Mouse (Mus musculus) hindbrain, embryonic 10.5 days (tissue): ENCODE measurements around the gene Tdrd6. TPM values are rescaled to one million over a fixed set of nuclear protein-coding genes. Genes with fewer than 3 reads are reported as not detected.

ENCODE experiments used
- DNase-seq: peaks from one replicate; pipeline ENCODE4 v3.0.0-alpha.2; 2017; ENCODE audit warnings: low spot score
- H3K27ac ChIP-seq: fragments of 300-500 bp; sonication (generic); 2 replicates; pipeline ENCODE4 v1.5.1; 2016; ENCODE audit warnings: mild to moderate bottlenecking, moderate library complexity
- H3K27me3 ChIP-seq: fragments of 300-500 bp; sonication (generic); 2 replicates; pipeline ENCODE4 v1.6.1; 2016; ENCODE audit warnings: mild to moderate bottlenecking; ENCODE audit not compliant: poor library complexity, insufficient read depth, severe bottlenecking
- H3K36me3 ChIP-seq: fragments of 300-500 bp; sonication (generic); 2 replicates; pipeline ENCODE4 v1.6.1; 2016; ENCODE audit warnings: mild to moderate bottlenecking, moderate library complexity
- H3K4me1 ChIP-seq: fragments of 300-500 bp; sonication (generic); replicated peaks from 2 replicates; pipeline ENCODE4 v1.6.1; 2016; ENCODE audit warnings: mild to moderate bottlenecking
- H3K4me3 ChIP-seq: fragments of 300-500 bp; sonication (generic); 2 replicates; pipeline ENCODE4 v1.5.1; 2016; ENCODE audit warnings: mild to moderate bottlenecking, moderate library complexity
- H3K9me3 ChIP-seq: fragments of 300-500 bp; sonication (generic); 2 replicates; pipeline ENCODE4 v1.6.1; 2016; ENCODE audit warnings: mild to moderate bottlenecking, moderate library complexity
- WGBS: fragments of 180-500 bp; shearing (Covaris S2); methylation state at CpG from one replicate; pipeline ENCODE4 v1.1.7; 2016; 5-methylcytosine and 5-hydroxymethylcytosine counted together
- polyA plus RNA-seq: library from polyadenylated mRNA; unstranded; fragments of >200 nt; fragmentation: Nextera tagmentation; extraction: Ambion mirVana; gene quantifications from 2 replicates; pipeline ENCODE4 v1.2.1, GENCODE M21; 2016

Tdrd6 gene
- polyA plus RNA-seq, 1 experiment from 2014 or later, result 0.03 TPM

DNA sequence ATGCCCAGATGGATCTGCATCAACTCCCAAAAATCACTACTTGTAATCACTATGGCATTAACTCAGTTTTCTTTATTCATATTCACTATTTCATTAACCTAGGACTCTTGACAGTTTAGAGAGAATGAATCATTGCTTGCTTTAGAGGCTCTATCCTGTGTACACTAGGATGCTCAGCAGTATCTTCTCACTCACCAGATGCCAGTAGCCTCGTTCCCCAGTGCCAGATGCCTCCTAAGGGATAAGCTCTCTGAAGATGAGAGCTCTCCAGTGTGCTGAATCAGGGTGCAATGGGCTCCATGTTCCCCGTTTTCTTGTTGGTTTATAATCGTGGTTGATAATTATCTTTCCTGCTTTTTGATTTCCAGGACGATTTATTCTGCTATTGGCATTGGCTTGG lies 31.4 kb downstream of the Tdrd6 start:
- no peak overlapping the region for H3K27ac ChIP-seq
- DNase-seq, result no peak
- H3K9me3 ChIP-seq, result peaks cover 6% of the 10 kb centered on the region
- no peaks in the 10 kb centered on the region for H3K27me3 ChIP-seq
- H3K36me3 ChIP-seq, result no peaks in the 10 kb centered on the region
- H3K4me1 ChIP-seq, result no peaks in the 10 kb centered on the region
- WGBS, result 77% methylated on average over 4 of the region's 4 CpGs
- H3K4me3 ChIP-seq, result no peak overlapping the region

DNA sequence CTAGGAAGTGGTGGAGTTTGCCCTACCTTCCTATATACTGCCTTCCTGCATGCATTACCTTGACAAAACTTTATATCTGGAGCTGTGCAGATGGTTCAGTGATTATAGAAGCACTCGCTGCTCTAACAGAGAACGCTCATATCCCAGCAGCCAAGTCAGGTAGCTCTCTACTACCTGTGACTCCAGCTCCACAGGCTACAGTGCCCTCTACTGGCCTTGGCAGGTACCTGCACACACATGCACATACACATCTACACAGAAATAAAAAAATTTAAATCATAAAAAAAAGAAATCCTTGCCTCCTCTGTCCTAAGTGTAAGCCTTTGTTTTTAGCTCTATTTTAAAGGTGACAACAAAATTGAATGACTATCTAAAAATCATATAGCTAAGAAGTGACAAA lies 32.4 kb downstream of the Tdrd6 start:
- Histone ChIP-seq H3K9me3 (peaks cover 6% of the 10 kb centered on the region), H3K4me1 (no peaks in the 10 kb centered on the region), H3K4me3 (no peak overlapping the region), H3K36me3 (no peaks in the 10 kb centered on the region), H3K27me3 (no peaks in the 10 kb centered on the region), H3K27ac (no peak overlapping the region)
- DNase-seq, result no peak
- 99% methylated on average over 2 of the region's 2 CpGs for WGBS

DNA sequence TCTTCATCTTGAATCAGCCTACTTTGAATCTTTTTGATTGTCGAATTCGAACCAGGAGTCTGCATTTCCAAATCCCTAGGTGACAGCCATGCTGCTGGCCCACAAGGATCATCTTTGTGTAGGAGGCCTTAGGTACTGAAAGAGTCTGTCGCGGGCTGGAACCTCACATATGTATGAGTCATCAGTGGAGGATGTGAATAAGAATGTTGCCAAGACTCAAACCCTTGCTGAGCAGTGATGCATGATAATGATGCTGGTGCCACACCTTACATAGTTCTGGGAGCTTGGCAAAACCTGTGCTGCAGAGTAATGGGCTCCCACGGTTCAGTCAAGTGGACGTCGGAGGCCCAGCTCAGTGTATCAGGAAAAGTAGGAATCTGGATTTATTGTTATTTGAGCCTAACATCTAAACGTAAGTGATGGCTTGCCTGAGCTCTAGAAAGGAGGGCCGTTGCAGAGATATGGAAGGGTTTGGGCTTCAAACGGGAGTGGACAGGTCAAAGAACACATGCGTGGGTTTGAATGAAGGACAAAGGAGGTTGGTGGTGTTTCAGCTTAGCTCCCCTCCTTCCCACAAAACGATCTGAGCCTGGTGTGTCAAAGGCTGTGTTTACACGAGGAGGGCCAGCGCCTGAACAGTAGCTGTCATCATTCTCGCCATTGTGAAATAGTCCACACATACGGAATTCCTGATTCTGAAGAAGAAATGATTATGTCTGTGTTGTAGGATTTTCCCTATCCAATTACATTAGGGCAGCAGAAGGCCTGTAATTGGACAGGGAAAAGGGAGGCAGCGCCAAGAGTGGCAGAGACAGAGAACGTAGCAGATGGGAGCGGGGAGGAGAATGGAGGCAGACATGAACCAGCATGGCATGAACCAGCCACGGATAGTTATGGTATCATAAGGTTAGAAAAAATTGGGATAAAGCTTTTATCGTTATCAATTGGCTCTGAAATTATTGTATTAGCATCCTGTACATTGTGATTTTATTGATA lies 37.5 kb downstream of the Tdrd6 start:
- no peaks in the 10 kb centered on the region for H3K36me3 ChIP-seq
- H3K4me3 ChIP-seq, result no peak overlapping the region
- no peaks in the 10 kb centered on the region for H3K4me1 ChIP-seq
- no peaks in the 10 kb centered on the region for H3K27me3 ChIP-seq
- H3K9me3 ChIP-seq, result peaks cover 4% of the 10 kb centered on the region
- no peak for DNase-seq
- WGBS, result 92% methylated on average over 21 of the region's 21 CpGs
- no peak overlapping the region for H3K27ac ChIP-seq

DNA sequence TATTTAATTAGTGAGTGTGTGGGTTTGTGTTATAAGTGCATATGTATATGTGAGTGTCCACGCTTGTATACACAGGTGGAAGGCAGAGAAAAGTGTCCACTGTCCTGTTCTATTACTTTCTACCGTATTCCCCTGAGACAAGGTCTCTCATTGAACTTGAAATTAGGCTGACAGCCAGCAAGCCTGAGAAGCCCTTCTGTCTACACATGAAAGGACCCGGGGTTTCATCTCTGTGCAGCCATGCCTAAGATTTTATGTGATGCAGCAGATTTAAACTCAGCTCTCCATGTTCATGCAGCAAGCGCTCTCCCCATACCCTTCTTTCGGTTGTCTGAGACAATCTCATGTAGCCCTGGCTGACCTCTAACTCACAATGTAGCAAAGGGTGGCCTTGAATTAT lies 39.6 kb downstream of the Tdrd6 start:
- WGBS, result 88% methylated on average over 5 of the region's 5 CpGs
- Histone ChIP-seq H3K4me3 (no peak overlapping the region), H3K4me1 (no peaks in the 10 kb centered on the region), H3K36me3 (no peaks in the 10 kb centered on the region), H3K27ac (no peak overlapping the region), H3K9me3 (no peaks in the 10 kb centered on the region), H3K27me3 (no peaks in the 10 kb centered on the region)
- DNase-seq, result no peak

DNA sequence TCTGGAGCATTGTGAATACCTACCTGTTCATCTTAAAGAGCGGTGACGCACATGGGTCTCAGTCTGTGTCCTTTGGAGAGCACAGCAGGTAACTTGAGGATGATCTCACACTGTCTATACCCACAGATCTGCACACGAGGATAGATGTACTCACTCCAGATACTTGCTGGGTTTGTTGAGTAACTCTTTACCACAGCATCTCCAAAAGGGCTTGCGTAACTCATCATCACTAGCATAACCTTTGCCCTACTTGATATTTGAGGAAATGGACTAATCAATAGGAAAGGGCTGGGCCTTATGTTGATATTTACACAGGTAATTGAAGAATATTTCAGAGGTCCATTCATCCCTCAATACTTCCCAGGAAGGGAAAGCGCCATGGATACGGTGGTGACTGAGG lies 40.3 kb downstream of the Tdrd6 start:
- no peak for DNase-seq
- H3K27me3 ChIP-seq, result no peaks in the 10 kb centered on the region
- no peaks in the 10 kb centered on the region for H3K36me3 ChIP-seq
- no peak overlapping the region for H3K4me3 ChIP-seq
- no peaks in the 10 kb centered on the region for H3K4me1 ChIP-seq
- no peaks in the 10 kb centered on the region for H3K9me3 ChIP-seq
- H3K27ac ChIP-seq, result no peak overlapping the region
- 91% methylated on average over 6 of the region's 6 CpGs for WGBS

DNA sequence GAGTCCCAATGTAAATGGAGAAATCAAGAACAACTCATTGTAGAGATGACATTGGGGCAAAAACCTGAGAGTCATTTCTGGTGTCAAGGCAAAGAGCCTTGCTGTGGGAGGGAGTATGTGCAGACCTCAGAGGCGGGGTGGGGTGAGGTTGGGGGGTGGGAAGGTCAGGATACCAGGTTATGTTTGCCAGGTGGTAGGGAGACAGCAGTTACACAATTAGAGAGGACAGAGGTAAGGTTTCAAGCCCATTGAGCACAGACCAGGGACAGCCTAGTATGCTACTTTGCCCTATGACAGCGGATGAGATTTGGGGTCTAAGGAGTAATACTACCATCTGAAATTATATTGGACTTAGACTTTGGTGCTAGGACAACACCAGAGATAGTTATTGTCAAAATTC lies 42.8 kb downstream of the Tdrd6 start:
- WGBS, result 85% methylated on average over 2 of the region's 2 CpGs
- no peak for DNase-seq
- Histone ChIP-seq H3K9me3 (no peaks in the 10 kb centered on the region), H3K4me1 (0 out of 2 replicates have a peak, but pooled peaks cover 6% of the 10 kb centered on the region), H3K27ac (no peak overlapping the region), H3K27me3 (no peaks in the 10 kb centered on the region), H3K4me3 (no peak overlapping the region), H3K36me3 (no peaks in the 10 kb centered on the region)

DNA sequence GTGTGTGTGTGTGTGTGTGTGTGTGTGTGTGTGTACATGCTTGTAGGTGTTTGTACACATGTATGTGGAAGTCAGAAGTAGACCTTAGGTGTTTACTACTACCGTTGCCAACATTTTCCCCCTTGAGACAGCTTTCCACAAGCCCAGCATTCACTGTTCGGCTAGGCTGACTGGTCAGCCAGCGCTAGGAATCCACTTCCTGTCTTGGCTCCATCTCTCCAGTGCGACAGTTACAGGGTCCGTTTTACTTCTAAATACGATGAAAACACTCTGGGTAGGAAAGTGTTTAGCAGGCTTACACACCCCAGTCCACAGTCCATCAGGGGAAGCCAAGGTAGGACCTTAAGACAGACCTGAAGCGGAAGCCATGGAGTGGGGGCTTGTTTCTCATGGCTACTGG lies 45.3 kb downstream of the Tdrd6 start:
- H3K27me3 ChIP-seq, result no peaks in the 10 kb centered on the region
- 87% methylated on average over 7 of the region's 7 CpGs for WGBS
- H3K36me3 ChIP-seq, result no peaks in the 10 kb centered on the region
- no peak for DNase-seq
- H3K27ac ChIP-seq, result no peak overlapping the region
- H3K9me3 ChIP-seq, result no peaks in the 10 kb centered on the region
- H3K4me1 ChIP-seq, result peaks cover 25% of the 10 kb centered on the region
- H3K4me3 ChIP-seq, result no peak overlapping the region

DNA sequence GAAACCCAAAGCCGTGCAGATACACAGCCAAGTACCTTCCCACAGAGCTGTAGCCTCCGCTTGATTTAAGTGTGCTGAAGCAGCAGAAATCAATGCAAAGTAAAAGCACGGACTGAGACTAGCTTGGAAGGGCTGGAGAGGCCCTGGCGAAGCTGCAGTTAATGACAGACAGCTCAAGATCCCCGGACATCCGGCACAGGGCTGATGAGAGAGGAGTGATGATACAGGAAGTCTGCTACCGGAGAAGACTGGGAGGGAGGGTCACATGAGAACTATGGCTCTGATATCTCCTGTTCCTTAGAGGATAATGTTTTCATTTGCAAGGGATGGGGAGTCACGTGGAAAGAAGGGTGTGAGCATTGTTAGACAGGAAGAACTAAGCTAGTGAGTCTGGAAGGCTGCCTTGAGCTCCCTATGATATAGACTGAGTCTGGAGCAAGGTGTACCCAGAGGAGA lies 49.1 kb downstream of the Tdrd6 start:
- no peaks in the 10 kb centered on the region for H3K36me3 ChIP-seq
- peaks cover 26% of the 10 kb centered on the region for H3K4me1 ChIP-seq
- no peaks in the 10 kb centered on the region for H3K9me3 ChIP-seq
- H3K4me3 ChIP-seq, result no peak overlapping the region
- H3K27ac ChIP-seq, result peak overlapping the region; percentile 77
- 39% methylated on average over 8 of the region's 8 CpGs for WGBS
- peak; percentile 41 for DNase-seq
- no peaks in the 10 kb centered on the region for H3K27me3 ChIP-seq

DNA sequence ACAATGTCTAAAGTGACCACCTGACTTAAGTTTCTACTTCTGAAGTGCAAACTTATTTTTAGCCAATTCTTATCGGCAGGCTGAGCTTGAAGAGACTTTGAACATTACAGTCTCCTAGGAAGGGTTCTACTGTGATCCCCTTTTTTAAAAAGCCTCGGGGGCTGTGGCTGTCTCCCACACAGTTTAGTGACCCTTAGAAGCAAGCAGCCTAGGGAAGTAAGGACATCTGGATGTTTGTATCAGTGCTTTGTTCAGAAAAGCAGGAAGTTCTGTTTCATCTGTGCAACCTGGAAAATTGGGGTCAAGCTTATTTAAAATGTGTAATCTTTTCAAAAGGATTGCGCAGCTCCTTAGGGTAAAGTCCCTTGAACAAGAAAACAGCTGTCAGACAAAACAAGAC lies 49.6 kb downstream of the Tdrd6 start:
- no peaks in the 10 kb centered on the region for H3K36me3 ChIP-seq
- no peak for DNase-seq
- no peaks in the 10 kb centered on the region for H3K9me3 ChIP-seq
- H3K4me1 ChIP-seq, result peaks cover 26% of the 10 kb centered on the region
- H3K27me3 ChIP-seq, result no peaks in the 10 kb centered on the region
- H3K4me3 ChIP-seq, result no peak overlapping the region
- peak overlapping the region; percentile 77 for H3K27ac ChIP-seq
- 33% methylated on average over 3 of the region's 3 CpGs for WGBS

DNA sequence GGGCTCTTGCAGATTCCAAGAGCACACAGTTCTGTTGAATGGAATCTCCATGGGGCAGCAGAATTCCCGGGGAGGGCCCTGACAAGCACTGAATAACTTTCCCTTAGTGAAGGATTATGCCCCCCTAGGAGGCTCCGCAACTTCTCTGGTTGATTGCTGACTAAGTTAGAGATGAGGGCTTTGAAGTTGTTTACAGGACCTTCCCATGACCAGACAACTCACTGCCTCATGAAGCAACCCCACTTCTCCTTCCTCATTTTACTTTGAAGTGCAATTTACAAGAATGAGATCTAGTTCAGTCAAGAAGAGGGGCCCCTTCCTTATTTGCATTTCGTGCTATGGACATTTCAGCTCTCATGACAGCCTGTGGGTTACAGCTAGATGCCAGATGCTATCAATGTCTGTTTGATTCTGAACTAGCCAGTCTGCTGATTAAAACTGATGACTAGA lies 56.5 kb downstream of the Tdrd6 start:
- DNase-seq, result no peak
- no peak overlapping the region for H3K4me3 ChIP-seq
- peaks cover 8% of the 10 kb centered on the region; the same call in 1 of the 2 replicates for H3K27me3 ChIP-seq
- 20% methylated on average over 3 of the region's 3 CpGs for WGBS
- H3K27ac ChIP-seq, result peak overlapping the region; percentile 42; the same call in 1 of the 2 replicates
- H3K4me1 ChIP-seq, result peaks cover 8% of the 10 kb centered on the region
- no peaks in the 10 kb centered on the region for H3K9me3 ChIP-seq
- no peaks in the 10 kb centered on the region for H3K36me3 ChIP-seq

DNA sequence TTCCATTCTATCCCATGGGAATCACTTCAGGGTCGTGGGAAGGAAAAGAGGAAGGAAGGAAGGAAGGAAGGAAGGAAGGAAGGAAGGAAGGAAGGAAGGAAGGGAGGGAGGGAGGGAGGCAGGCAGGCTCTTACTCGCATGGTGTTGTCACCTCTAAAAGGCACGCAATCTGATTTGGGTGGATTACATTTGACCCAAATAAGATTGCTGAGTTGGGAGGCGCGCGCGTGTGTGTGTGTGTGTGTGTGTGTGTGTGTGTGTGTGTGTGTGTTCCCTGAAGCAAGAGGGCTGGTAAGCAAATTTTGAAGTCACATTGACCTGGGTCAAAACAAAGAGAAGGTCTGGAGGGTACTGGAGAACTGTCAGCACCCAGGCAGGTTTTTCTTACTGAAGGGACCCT lies 60.8 kb downstream of the Tdrd6 start:
- 60% methylated on average over 7 of the region's 7 CpGs for WGBS
- Histone ChIP-seq H3K4me3 (no peak overlapping the region), H3K36me3 (no peaks in the 10 kb centered on the region), H3K27me3 (peaks cover 8% of the 10 kb centered on the region; the same call in 1 of the 2 replicates), H3K27ac (no peak overlapping the region), H3K9me3 (no peaks in the 10 kb centered on the region), H3K4me1 (peaks cover 23% of the 10 kb centered on the region)
- no peak for DNase-seq

DNA sequence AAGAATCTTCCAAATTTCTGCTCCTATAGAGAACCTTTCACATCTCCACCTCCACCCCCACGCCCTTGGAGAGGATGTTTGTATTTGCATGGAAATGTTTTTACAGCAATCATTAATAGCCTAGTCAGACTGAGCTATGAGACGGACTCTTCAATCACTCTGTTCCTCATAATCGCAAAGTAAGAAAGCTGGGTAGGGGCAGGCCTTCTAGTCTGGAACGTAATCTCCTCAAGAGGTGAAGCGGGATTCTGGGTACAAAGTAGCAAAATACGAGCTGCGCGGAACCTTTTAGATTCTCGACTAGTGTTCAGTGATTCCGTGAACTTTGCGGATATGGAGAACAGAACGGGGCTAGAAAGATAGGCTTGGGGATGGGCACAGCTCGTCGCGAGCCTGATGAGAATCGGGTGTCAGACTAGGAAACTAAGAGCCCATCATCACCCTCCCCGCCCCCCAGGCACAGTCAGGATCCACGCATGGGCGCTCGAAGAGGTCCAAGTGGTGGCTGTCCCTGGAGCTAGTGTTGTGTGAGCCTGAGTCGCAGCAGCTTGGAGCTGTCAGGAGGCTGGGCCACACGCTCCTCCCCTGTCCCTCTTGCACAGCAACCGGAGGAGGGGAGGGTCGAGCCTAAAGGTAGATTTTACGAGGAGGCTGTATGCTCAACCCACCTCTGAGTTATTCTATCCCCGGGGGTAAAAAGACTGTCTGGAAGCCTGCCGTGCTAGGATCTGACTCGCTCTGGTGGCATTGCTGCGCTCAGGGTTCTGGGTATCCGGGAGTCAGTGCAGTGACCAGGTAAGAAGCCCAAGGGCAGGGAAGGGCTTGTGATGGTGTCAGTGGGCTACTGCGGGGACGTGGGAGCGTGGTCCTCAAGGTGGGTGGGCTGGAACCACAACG lies 61.9 kb downstream of the Tdrd6 start, which contains the start of gene Pla2g7:
TSS of gene Pla2g7 (plus strand) at position 107 of the 897 bp plus-strand sequence.
- H3K9me3 ChIP-seq, result no peaks in the 10 kb centered on the region
- DNase-seq, result peak; percentile 66
- H3K27ac ChIP-seq, result peak within 1 kb of the TSS; percentile 82
- H3K4me3 ChIP-seq, result peak within 1 kb of the TSS; percentile 60
- H3K4me1 ChIP-seq, result peaks cover 18% of the 10 kb centered on the region
- no peaks in the 10 kb centered on the region for H3K36me3 ChIP-seq
- under 1% methylated on average over 34 of the region's 34 CpGs for WGBS
- peaks cover 8% of the 10 kb centered on the region; the same call in 1 of the 2 replicates for H3K27me3 ChIP-seq
